Mouse (Mus musculus) kidney, adult 11 months (tissue): Measurements from ENCODE around the gene Gm3448.

ENCODE experiments used
- DNase-seq: peaks from one replicate; pipeline ENCODE4 v3.0.0; 2022

The Gm3448 gene

GRCm38 (mm10) chr17:14958686-14959327 is 82.5 kb downstream of the Gm3448 start:
- no peak for DNase-seq

- no peak for DNase-seq
Measured at GRCm38 (mm10) chr17:14953452-14953851, 87.9 kb downstream of the Gm3448 start.

- no peak for DNase-seq
Measured at GRCm38 (mm10) chr17:14949161-14949827, 92.0 kb downstream of the Gm3448 start.
